Mouse (Mus musculus): ENCODE data around the gene Map4.

- TF ChIP-seq CTCF (IDR thresholded peaks at IDR 0.05; ENCODE audit: control insufficient read depth, insufficient read depth, insufficient replicate concordance, low read depth, low read length) (peak; percentile 69; the same call in 1 of the 2 replicates), POLR2A (IDR thresholded peaks at IDR 0.05; ENCODE audit: control insufficient read depth, low read depth, low read length) (no peak)
Observed at GRCm38 (mm10) chr9:110071843-110072242, 140.6 kb downstream of the Map4 start.

All from testis, adult 2 months (tissue).